Mouse (Mus musculus): ENCODE data around the gene Gramd4. TPM values are rescaled to one million over a fixed set of nuclear protein-coding genes. Genes with fewer than 3 reads are reported as not detected.
A peak's percentile ranks its signal among the peaks of the same experiment; 100 is the strongest.

The Gramd4 gene
- total and polyA plus RNA-seq, 3 experiments, result 25.3 to 31.5 (median 27.6) TPM

DNA sequence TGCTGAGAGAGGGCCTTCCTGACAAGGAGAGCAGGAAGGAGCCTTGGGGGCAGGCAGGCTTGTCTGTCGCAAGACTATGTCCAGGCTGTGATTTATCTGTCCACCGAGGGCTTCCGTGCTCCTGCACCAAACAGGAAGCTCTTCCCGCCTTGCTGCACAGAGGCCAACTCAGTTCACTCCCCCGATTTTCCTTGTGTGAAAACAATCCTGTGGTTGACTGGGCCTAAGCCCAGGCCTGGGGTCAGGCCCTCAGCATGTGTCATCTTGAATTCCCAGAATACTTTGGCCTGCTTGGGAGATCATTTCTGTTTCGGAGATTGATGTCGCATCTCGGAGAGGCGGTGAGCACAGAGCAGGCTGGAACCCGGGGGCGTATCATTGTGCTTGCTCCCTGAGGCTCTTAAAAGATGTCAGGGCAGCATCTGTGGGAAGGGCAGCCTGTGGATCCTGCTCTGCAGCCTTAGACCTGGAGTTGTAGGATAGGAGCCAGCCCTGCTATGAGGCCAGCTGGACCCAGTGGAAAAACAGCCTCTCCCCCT is 32.6 kb downstream of the Gramd4 start:
- intact Hi-C loops (cut with DNase I), result loop anchor here (1.0 kb wide), 1 partner anchor 32 kb away; no protein-coding TSS in a partner anchor

DNA sequence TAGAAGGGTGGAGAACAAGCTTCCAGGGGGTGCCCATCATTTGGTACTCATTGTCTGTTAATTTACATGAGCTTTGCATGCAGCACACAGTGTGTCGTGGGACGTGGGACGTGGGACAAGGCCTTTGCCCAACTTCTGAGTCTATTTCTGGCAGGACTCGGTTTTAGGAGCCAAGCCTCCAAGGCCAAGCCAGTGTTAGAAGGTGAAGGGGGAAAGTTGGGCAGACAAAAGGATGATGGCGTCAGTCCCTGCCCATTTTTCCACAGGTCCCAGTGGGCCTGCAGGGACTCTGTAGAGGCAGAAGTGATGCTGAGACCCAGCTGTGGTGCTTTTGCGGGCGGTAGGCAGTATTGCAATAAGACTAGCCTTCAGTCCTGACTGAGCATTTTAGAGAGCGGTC is 33.1 kb downstream of the Gramd4 start:
- no peak overlapping the region for H3K9ac ChIP-seq (ENCODE audit: low read depth, low read length)
- no peaks in the 10 kb centered on the region for H3K27me3 ChIP-seq (ENCODE audit: control insufficient read depth, insufficient read depth, low read length)
- peak overlapping the region; percentile 71 for H3K27ac ChIP-seq
- 39% methylated on average over 8 of the region's 8 CpGs for WGBS
- H3K36me3 ChIP-seq (ENCODE audit: control insufficient read depth, insufficient read depth, low read length), result peaks cover 4% of the 10 kb centered on the region
- intact Hi-C loops (cut with DNase I), result loop anchor here (1.0 kb wide), 1 partner anchor 32 kb away; no protein-coding TSS in a partner anchor
- TF ChIP-seq CTCF (IDR thresholded peaks at IDR 0.05) (no peak), EP300 (IDR thresholded peaks at IDR 0.05; ENCODE audit: insufficient read depth, low read depth, low read length) (0 out of 2 replicates have a peak, but pooled peaks have one; percentile 24)
- no peak overlapping the region for H3K4me3 ChIP-seq
- H3K79me2 ChIP-seq (replicated peaks; ENCODE audit: control insufficient read depth, insufficient read depth, low read length), result no peaks in the 10 kb centered on the region
- H3K4me1 ChIP-seq (ENCODE audit: control insufficient read depth, insufficient read depth, low read length), result peaks cover 51% of the 10 kb centered on the region
- DNase-seq, result peak; percentile 59 to 61

More for the DNA sequence above, 32.6 kb downstream of the Gramd4 start:
- H3K9ac ChIP-seq (ENCODE audit: low read depth, low read length), result no peak overlapping the region; the same call in 1 of the 2 replicates
- no peaks in the 10 kb centered on the region for H3K27me3 ChIP-seq (ENCODE audit: control insufficient read depth, insufficient read depth, low read length)
- peak overlapping the region; percentile 71 for H3K27ac ChIP-seq
- TF ChIP-seq EP300 (IDR thresholded peaks at IDR 0.05; ENCODE audit: insufficient read depth, low read depth, low read length) (peak; percentile 94; the same call in 1 of the 2 replicates), POLR2A (IDR thresholded peaks at IDR 0.05; ENCODE audit: insufficient read depth, low read depth, low read length) (peak; percentile 62), CTCF (IDR thresholded peaks at IDR 0.05) (no peak)
- 9% methylated on average over 11 of the region's 11 CpGs for WGBS
- peak; percentile 81 to 90 for DNase-seq
- H3K36me3 ChIP-seq (ENCODE audit: control insufficient read depth, insufficient read depth, low read length), result peaks cover 4% of the 10 kb centered on the region
- no peaks in the 10 kb centered on the region for H3K79me2 ChIP-seq (replicated peaks; ENCODE audit: control insufficient read depth, insufficient read depth, low read length)
- H3K4me3 ChIP-seq, result no peak overlapping the region
- H3K4me1 ChIP-seq (ENCODE audit: control insufficient read depth, insufficient read depth, low read length), result peaks cover 54% of the 10 kb centered on the region

DNA sequence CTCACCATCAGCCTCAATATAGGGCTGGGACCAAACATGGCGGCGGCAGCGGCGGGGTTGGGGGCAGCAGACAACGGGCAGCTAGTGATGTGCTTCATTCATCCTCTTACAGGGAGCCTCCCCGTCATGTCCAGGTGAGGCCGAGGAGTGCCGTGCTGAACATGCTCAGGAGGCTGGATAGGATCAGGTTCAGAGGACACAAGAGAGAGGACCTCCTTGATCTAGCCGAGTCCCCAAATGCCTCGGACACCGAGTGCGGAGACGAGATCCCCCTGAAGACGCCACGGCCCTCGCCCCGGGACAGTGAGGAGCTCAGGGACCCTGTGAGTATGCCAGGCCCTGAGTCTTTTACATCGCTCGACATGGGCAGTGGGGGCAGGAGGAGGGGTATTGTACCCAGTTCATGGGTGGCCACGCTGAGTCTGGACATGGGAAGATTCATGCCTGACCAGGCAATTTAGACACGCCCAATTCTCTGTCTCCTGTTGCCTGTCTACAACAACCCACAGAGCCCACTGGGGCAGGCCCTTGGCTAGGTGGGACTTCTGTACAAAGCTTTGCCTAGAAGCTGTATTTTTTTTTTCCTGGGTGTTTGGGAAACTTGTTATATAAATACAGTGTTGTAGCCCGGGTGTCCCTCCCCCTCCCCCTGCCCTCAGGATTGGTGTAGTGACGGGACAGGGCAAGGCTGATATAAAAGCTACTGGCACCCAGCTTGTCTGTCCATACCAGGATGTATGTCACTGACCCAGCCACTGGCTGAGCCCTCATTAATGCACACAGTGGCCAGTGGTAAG is 33.9 kb downstream of the Gramd4 start:
- H3K79me2 ChIP-seq (replicated peaks; ENCODE audit: control insufficient read depth, insufficient read depth, low read length), result no peaks in the 10 kb centered on the region
- H3K27me3 ChIP-seq (ENCODE audit: control insufficient read depth, insufficient read depth, low read length), result no peaks in the 10 kb centered on the region
- 94% methylated on average over 23 of the region's 23 CpGs for WGBS
- no peak overlapping the region for H3K4me3 ChIP-seq
- TF ChIP-seq EP300 (IDR thresholded peaks at IDR 0.05; ENCODE audit: insufficient read depth, low read depth, low read length), result no peak
- TF ChIP-seq POLR2A (IDR thresholded peaks at IDR 0.05; ENCODE audit: insufficient read depth, low read depth, low read length), result no peak
- TF ChIP-seq CTCF (IDR thresholded peaks at IDR 0.05), result no peak
- H3K27ac ChIP-seq, result peak overlapping the region; percentile 71
- H3K4me1 ChIP-seq (ENCODE audit: control insufficient read depth, insufficient read depth, low read length), result peaks cover 46% of the 10 kb centered on the region
- no peak for DNase-seq
- no peak overlapping the region for H3K9ac ChIP-seq (ENCODE audit: low read depth, low read length)
- intact Hi-C loops (cut with DNase I), result no loop called here
- H3K36me3 ChIP-seq (ENCODE audit: control insufficient read depth, insufficient read depth, low read length), result peaks cover 4% of the 10 kb centered on the region

DNA sequence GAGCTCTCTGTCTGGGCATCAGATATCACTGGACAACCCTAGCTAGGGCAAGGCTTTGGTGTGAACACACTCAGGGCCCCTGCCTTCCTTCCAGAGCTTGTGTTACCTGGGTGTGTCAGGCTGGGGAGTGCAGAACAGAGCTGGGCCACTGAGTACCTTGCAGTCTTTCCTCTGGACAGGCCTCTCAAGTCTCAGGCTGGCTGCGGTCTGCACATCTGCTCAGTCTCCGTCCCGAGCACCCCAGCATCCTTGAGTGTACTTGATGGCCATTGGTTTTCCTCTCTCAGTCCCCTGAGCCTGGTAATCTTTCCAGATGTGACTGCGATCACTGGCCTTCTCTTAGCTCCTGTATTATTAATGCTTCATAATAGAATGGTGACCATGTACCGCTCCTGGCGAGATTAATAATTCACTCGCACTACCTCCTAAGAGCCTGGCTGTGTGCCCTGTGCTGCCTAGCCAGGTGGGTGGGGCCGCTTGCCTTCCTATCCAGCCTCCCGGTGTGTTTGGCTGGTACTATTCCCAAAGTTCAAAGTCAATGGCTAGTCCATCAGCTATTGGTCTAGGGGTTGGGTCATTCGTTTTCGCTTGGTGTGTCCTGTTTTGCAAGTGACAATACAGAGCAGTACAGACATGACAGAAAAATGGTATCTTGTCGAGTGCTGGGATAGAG is 34.6 kb downstream of the Gramd4 start:
- H3K9ac ChIP-seq (ENCODE audit: low read depth, low read length), result no peak overlapping the region
- H3K27ac ChIP-seq, result peak overlapping the region; percentile 71
- intact Hi-C loops (cut with DNase I), result loop anchor here (2.0 kb wide), 1 partner anchor 31 kb away; no protein-coding TSS in a partner anchor
- DNase-seq, result peak; percentile 61 to 69
- H3K4me3 ChIP-seq, result no peak overlapping the region
- no peak for TF ChIP-seq CTCF (IDR thresholded peaks at IDR 0.05)
- TF ChIP-seq POLR2A (IDR thresholded peaks at IDR 0.05; ENCODE audit: insufficient read depth, low read depth, low read length), result no peak
- TF ChIP-seq EP300 (IDR thresholded peaks at IDR 0.05; ENCODE audit: insufficient read depth, low read depth, low read length), result no peak
- no peaks in the 10 kb centered on the region for H3K79me2 ChIP-seq (replicated peaks; ENCODE audit: control insufficient read depth, insufficient read depth, low read length)
- H3K4me1 ChIP-seq (ENCODE audit: control insufficient read depth, insufficient read depth, low read length), result peaks cover 42% of the 10 kb centered on the region
- H3K27me3 ChIP-seq (ENCODE audit: control insufficient read depth, insufficient read depth, low read length), result no peaks in the 10 kb centered on the region
- WGBS, result 42% methylated on average over 12 of the region's 12 CpGs
- peaks cover 4% of the 10 kb centered on the region for H3K36me3 ChIP-seq (ENCODE audit: control insufficient read depth, insufficient read depth, low read length)

DNA sequence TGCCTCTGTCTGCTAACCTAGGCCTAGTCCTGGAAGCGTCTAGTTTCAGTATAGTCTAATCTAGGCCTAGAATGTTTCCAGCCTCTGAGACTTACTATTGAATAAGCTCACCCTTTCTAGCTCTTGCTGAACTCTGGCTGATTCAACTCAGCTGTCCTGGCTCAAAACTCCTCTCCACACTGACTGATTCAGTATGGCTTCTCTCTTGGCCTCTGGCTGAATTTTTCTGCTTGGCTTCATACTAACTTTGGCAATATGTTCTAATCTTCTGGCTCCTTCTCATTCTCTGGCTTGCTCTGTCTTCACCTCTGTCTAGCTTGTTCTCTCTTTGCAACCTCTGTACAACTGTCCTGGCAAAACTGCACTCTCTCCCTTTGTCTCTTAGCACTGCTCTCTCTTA is 35.7 kb downstream of the Gramd4 start:
- Histone ChIP-seq H3K9ac (ENCODE audit: low read depth, low read length) (no peak overlapping the region), H3K4me1 (ENCODE audit: control insufficient read depth, insufficient read depth, low read length) (peaks cover 41% of the 10 kb centered on the region), H3K27me3 (ENCODE audit: control insufficient read depth, insufficient read depth, low read length) (no peaks in the 10 kb centered on the region), H3K36me3 (ENCODE audit: control insufficient read depth, insufficient read depth, low read length) (peaks cover 4% of the 10 kb centered on the region), H3K79me2 (replicated peaks; ENCODE audit: control insufficient read depth, insufficient read depth, low read length) (no peaks in the 10 kb centered on the region), H3K27ac (peak overlapping the region; percentile 51; the same call in 1 of the 2 replicates), H3K4me3 (no peak overlapping the region)
- TF ChIP-seq POLR2A (IDR thresholded peaks at IDR 0.05; ENCODE audit: insufficient read depth, low read depth, low read length), result no peak
- TF ChIP-seq EP300 (IDR thresholded peaks at IDR 0.05; ENCODE audit: insufficient read depth, low read depth, low read length), result no peak
- no peak for TF ChIP-seq CTCF (IDR thresholded peaks at IDR 0.05)
- intact Hi-C loops (cut with DNase I), result loop anchor here (2.0 kb wide), 1 partner anchor 30 kb away; no protein-coding TSS in a partner anchor
- WGBS, result 79% methylated on average over 1 of the region's 1 CpGs
- no peak for DNase-seq
